Mouse (Mus musculus) regulatory T cell (primary cell): ENCODE results near the gene Olfr1354.
"Not testable (repeated sequence)": the region's sequence is repeated elsewhere in the genome, so short reads cannot be mapped to it uniquely, and the experiment has no call there.

Experiments used
- in situ Hi-C: fragments of 300-600 bp; cut with MboI, MseI; formaldehyde crosslinking; loops from one replicate; pipeline ENCODE4 v1.15.1; 2025; ENCODE audit warnings: high pct_unique_total_duplicates

Olfr1354 gene

DNA sequence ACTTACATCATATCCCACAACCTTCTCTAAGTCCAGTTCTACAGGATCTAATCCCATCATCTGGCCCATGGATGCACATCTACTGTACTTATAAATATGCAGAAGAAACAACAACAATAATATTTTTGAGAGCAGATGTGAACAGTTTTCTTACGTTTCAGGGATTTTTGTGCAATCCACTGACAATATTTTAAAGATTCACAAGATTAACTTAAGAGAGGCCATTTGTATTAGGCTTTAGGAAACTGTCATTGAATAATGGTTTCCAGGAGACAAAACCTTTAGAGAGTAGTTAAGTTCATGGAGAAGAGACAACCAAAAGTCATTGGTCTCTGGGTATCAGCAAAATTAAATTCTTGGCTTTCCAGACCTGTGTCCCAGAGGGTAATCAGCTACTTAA lies at the start of gene Olfr1354:
Gene Olfr1354, plus strand, starts transcription at position 301 of the 400 bp plus-strand sequence.
- in situ Hi-C loops, result not testable (repeated sequence)

GRCm38 (mm10) chr10:78875240-78875639 lies 37.7 kb upstream of the Olfr1354 start, which contains the start of gene Olfr1355:
Olfr1355 (plus strand) TSS chr10:78875540.
- in situ Hi-C loops, result no loop called here

DNA sequence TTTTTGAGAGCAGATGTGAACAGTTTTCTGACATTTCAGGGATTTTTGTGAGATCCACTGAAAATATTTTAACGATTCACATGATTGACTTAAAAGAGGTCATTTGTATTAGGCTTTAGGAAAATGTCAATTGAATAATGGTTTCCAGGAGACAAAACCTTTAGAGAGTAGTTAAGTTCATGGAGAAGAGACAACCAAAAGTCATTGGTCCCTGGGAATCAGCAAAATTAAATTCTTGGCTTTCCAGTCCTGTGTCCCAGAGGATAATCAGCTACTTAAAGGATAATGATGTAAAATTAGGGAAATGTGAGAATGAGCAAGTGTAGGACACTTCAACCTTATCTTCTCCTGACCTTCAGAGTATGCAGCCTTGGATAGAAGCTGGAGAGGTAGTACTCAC lies 37.4 kb downstream of the Olfr1354 start, which contains the start of gene Olfr8:
Gene Olfr8, plus strand, starts transcription at position 301 of the 400 bp plus-strand sequence.
- in situ Hi-C loops, result not testable (repeated sequence)

DNA sequence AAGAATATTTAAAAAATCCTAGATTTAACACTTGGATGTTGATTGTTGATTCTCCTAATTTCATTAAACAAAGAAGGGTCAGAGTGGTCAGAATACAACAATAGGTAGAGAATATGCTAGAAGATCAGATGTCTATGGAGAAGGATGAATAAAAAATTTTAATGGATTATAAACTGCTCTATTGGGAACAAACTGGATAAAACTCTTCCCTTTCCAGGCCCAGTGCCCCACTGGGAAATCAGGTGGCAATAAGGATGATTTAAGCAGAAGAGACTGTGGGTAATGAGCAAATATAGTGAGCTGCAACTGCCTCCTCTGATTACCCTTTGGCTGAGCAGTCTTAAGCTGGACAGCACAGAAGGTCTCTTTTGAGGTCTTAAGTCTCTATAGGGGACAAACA lies 50.0 kb downstream of the Olfr1354 start, which contains the start of gene Olfr1353:
Gene Olfr1353, plus strand, starts transcription at position 301 of the 400 bp plus-strand sequence.
- in situ Hi-C loops, result not testable (repeated sequence)
